Mouse (Mus musculus) right cerebral cortex, adult 2 months (tissue): ENCODE measurements at regions not wholly inside any gene's neighbourhood (a gene's known extent, or its start where the extent isn't known, plus 50 kb on each side); places are given as distances from the start of the nearest gene placed in this dataset.

ENCODE experiments used
- DNase-seq, 2 experiments: peaks; one replicate each; pipeline ENCODE4 v3.0.0; 2021 to 2022; ENCODE audit warnings: low spot score in 2 of 2

DNA sequence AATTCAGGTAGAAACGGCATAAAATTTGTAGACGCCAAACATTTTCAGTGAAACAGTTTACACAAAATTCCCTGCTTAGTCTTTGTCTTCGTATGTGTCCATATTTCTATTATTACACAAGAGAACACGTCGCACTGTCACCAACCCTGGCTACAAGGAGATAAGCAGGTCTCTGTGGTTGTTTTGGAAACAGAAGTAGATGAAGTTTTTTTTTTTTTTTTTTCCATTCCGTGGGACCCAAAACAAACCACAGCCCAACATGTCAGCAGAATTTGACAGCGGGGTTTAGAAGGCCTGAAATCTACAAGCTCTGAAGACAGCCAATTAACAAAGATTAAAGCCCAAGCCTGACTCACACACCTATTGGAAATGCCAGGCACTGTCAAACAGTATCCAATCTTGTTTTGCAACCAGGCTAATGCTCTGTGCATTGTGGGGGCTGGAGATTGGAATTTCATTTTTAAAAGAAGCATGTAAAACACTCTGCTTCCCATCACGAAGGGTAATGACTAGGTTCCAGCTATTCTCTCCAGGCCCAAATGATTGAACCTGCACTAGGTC, 428.5 kb upstream of the Btbd3 start:
- DNase-seq, result no peak

DNA sequence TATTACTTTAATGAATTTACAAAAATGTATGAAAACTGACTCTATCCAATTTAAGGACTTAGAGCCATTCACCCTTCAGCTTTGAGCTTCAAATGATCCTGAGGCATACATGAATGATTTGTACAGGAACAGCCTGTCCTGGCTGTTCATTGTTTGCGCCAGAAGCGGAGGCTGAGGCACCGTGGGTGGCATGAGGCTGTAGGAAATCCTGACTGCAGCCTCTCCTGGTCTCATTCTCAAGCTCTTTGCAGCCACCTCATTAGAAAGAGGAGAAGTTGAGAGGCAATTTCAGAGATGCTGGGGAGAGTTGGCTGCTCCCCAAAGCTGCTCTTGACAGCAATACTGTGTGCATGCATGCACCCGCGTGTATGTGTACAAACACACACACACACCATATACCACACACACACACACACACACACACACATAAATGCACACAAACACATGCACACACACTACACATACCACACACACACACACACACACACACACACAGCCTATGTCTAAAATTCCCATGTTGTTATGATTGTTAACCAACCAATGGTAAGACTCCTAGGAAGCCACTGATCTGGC, 434.9 kb upstream of the Btbd3 start:
- DNase-seq, result peak; percentile 41 to 50

DNA sequence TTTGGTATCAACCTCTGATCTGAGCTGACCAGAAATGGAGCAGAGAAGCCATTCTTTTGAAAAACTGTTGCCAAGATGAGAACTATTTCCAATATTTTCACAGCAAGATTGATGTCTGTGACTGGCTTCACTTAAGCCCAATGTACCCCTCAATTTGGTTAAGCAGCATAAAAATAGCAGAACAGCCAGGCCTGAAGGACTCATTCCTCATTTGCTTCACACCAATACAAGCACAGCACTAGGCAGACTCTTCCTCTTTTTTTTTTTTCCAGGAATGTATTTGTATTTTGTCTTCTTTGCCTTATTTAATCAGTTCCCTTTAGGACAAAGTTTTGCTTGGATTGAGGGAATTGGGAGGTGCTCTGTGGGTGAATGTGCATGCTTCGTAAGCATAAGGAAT, 441.4 kb upstream of the Btbd3 start:
- no peak for DNase-seq

DNA sequence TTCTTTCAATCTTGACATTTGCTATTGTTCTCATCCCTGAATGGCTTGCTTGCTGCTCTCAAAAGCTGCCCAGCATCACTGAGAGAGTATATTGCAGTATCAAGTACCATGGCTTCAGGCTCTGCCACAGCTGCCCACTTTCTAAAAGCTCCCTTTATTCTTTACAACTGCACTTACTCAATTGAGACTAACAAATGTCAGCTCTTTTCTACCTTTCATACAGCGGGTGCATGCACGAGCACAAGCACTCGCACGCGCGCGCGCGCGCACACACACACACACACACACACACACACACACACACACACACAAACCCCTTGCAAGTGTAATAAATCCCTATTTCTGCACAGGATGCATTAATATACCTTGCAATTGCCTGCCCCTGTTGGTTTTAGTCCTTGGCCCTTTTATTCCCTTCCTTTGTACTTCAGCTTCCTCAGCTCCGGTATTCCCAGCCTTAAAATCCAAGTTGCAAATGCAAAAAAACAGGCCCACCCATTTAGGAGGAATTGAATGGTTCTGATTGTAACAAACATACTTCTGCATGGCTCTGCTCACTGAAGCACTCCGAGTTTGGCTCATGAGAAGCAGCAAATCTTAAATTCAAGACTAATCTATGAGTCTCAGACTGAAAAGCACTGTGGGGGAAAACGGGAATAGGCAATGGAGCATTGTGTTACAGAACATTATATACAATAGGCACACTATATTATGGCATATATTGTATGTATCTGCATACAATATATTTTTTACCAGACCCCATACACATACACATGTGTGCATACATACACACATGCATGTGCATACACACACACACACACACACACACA, 447.7 kb upstream of the Btbd3 start:
- no peak for DNase-seq

DNA sequence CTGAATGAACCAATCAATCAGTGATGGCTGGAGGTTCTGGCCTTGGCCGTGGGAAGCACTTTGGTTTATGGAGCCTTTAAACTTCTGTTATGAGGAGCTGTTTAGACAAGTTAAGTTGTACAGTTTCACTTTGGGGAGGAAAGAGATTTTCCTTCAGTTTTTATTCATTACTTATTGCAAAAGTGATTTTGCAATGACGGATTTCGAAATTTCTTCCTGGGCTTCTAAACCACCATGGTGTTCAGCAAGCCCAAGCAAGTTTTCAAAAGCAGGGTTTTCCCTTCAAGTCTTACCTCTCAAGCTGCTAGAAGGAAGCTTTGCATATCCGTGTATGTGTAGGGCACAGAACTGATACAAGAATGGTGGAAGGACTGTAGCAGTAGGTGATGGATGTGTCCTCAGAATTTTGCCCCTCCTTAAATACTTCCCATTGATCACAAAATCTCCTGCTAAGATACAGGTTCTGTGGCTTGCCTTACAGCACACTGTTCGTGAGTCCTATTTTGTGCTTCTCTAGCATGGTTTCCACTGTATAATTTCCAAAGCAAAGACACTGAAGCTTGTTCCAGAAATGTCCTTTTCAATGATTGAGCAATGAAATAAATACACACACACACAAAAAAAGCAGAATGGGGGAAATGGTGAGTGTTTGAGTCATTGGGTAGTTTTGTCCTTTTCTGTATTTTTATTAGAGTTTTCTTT, 448.6 kb upstream of the Btbd3 start:
- no peak for DNase-seq

DNA sequence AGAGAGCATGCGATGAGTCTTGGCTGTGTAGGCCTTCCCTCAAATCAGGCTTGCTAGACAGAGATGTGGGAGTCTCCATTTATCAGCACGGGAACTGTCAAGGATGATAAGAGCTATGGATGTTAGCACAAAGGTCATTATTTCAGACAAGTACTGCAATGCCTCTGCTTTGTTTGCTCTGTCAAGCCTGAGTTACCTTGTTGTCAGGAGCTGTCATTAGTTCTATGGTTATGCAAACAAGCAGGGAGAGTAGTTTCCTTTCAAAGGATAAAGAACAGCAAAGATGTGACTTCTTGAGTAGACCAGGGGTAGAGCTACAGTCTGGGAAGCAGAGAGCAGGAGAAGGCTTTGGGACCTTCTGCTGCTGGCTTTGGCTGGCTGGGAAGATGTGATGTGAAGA, 461.5 kb upstream of the Btbd3 start:
- DNase-seq, result no peak

DNA sequence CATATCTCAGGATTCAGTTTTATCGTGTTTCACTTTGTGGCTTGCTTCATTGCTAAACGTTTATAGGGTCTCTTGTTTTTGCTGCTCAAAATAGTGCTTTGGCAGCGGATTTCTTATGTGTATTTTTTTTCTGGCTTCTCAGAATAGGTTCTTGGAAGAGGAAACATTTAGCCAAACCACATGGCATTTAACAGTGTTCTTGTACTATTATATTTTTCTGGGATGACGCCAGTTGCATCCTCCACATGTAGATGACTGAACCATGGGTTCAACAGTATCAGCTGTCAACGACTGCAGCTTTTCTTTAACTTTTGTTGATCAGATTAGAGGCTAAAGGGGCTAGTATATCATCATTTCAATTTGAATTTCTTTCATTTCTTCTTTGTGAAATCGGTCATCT, 472.3 kb upstream of the Btbd3 start:
- DNase-seq, result no peak

DNA sequence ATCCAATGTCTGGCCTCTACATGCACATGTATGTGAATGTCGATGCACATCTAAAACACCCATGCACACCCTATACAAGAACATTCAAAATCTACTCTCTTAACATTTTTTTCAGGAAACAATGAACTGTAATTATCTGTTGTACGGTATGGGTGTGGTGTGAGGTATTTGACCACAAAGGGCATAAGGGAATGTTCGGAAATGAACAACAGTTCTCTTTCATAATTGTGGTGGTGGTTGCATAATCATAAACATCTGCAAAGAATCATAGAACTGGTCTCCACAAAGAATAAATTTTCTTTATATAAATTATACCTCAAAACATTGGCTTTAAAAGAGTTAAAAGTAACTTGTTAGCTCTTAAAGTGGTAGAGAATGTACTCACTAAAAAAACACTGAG, 478.9 kb upstream of the Btbd3 start:
- DNase-seq, result no peak

DNA sequence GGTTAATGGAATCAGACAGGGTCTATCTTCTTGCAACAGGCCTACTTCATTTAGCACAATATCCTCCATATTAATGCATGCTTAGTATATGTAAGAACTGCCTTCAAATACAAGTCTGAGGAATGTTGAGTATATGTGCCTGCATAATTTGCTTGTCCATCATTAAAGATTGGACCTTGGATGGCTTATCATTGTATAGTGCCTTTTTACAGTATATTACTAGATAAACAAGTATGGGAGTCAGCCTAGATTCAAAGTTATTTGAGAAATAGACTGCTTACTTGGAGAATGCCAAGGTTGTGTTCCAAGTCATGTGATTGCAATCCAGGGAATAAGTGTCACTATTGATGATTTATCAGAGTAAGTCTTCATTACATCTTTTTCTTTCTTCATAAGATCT, 491.6 kb upstream of the Btbd3 start:
- DNase-seq, result no peak

DNA sequence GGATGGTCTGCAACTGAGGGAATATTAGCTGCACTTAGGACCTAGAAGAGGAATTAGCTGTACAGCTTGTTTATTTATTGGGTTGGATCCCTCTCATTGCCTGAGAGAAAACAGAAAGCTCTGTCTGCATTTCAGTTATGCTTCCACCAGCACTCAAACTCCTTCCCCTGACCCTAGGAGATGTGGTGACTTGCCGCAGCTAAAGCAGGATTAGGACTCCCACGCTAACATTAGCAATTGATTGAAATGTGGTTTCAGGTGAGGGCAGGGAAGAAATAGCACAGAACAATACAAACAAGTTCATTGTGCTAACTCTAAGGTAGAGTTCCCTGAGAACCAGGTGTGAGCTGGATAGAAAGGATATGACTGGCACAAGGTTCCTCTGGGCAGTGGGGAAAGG, 496.9 kb upstream of the Btbd3 start:
- DNase-seq, result no peak

DNA sequence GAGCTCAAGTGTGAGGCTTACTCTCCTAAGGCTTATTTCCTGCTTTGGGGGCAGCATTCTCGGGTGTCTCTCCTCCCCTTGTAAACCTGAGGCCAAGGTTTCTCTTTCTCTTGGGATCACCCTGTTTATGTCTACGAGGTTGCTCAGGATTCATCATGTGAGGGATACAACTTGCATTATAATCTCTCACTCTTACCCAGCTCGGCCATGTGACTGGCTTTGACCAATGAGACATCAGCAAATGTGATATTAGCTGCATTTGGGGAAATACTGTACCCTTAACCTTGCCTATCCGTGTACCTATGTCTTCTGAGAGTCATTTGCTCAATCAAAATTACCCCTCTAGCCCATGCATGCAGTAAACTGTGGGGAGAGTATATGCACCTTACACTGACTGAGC, 498.0 kb upstream of the Btbd3 start:
- DNase-seq, result no peak

DNA sequence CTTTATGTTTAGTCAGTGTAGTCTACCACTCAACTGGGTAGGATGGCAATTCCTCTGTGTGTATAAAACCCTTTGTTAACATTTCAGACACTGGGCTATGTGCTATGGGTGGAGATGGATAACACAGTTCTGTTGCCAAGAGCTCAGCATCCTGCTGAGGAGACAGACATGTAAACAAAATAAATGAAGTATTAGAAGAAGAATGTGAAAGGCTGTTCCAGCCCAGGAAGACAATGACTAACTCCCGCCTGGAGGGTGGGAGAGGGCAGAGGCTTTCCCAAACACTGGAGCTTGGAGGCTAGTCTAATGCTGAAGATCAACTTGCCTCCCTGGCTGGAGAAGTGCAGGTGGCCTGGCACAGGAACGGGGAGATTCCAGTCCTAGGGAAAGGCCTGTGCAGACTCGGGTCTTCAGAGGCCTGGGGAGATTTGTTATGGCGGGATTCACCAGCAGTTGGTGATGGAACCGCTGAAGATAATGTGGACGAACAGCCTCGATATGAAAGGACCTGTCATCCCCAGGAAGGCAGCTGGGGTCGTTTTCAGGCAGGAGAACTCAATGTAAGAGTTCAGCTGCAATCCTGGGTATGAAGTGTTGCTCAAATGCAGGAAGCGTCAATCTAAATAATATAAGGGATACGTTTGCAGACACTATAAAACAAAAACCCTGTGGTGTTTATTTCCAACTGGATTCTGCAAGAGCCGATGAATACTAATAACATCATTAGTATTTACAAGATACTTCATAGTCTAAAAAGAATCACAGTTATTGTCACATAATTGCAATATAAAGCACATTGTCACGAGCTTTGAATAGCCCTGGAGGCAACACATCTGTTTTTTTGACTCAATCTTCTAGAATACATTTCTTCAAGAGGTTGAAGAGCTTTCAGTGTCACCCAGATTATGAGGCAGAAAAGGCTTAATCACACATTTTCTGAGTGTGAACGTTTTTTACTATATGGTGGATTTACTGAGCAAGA, 498.8 kb upstream of the Btbd3 start:
- DNase-seq, result no peak

DNA sequence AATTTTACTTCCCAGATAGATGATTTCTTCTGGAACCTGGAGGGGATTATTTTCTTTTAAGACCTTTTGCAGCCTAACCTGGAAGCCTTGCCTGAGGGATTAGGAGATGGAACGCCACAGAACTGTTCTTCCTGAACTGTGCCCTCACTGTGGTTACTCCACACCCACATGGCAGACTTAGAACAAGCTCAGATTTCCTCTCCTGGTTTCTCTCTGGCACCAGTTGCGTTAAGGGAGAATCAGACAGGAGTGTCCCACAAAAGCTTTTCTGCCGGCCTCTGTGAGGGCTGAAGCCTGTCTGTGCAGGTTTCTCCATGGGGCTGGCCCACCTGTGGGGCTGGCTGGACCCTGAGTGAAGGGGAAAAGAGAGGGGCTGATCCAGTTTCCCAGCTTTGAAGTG, 500.1 kb upstream of the Btbd3 start:
- DNase-seq, result no peak

DNA sequence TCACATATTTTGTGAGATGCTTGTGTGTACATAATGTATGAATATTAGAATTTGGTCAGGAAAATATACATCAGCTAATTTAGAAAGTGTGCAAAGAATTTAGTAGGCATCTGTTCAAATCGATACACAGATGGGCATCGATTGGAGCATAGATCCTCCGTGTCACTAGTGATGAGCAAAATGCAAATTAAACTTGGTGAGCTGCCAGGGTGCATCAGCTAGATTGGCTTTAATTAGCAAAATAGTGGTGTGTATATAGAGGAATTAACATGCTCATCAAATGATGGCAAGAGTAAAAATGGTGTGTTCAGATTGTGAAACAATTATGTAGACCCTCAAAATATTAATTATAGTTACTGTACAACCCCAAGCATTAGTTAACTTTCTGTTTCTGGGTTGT, 501.9 kb upstream of the Btbd3 start:
- DNase-seq, result no peak

DNA sequence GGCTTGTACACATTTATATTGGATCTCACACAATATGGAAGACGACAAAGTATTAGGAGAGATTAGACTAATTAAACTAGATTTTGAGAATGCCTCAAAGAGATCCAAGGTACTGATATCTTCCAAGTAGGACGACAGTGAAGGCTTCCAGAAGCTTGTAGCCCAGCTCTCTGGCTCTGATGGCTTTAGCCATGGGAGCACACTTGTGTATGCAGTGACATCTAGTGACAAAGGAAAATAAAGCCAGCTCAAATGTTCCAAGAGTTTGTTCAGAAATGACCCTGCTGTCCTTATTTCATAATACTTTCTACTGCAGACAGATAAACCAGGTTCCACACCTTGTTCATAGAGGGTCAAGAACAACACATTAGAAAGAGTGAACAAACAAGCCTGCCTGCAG, 524.0 kb upstream of the Btbd3 start:
- peak; percentile 17 to 27 for DNase-seq

DNA sequence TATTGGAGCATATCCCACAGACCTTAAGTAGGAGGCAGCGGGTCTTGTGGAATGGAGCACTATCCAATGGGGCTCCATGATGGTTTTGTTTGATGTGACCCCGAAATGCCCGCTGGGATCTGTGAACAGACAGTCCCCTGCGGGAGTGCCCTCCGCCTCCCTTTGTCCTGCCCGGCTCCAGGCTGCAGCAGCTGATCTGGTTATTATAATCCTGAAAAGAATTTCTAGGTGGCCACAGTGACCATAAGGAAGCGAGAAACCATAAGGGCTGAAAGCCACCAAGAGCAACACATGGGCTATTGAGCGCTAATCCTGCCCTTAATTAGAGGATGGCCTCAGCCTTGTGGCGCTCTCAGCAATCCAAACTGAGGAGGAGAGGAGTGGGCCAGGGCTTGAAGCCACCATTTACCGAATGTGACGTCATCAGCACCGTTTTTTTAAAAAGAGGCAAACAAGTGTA, 525.9 kb upstream of the Btbd3 start:
- DNase-seq, result no peak

DNA sequence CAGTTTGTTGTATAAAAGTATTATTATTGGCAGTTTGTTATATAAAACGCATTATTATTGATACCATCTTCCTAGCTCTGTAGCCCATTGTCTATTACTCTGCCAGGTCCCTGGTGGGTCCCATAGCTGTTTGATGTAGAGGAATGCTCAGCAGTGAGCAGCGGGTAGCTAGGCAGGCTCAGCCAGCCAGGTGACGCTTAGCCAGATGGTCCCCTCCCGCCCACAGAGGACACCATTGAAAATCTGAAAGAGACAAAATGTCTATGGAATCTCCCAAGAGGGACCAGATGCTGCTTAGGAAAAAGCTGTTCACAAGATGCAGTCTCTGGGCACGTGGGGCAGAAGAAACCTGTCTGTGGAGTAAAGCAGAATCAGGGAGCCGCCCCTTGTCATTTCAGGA, 526.5 kb upstream of the Btbd3 start:
- DNase-seq, result peak; percentile 34 to 35

DNA sequence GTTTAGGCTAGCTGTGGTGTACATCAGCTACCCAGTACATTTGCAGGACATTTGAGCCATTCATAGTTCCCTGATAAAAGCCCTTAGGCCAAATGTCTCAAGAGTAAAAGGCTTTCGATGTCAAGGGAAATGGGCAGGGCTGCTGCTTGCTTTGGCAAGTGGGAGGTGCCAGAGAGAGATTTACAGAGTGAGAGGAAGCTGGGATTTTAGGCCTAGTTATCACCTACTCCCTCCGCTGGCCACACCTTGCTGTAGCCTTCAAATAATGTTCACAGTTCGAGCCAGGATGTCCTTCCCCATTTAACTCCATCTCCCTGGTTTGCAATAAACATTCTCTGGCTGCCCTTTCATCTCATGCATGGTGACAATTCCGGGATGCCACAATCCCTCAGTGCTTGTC, 527.2 kb upstream of the Btbd3 start:
- no peak for DNase-seq

DNA sequence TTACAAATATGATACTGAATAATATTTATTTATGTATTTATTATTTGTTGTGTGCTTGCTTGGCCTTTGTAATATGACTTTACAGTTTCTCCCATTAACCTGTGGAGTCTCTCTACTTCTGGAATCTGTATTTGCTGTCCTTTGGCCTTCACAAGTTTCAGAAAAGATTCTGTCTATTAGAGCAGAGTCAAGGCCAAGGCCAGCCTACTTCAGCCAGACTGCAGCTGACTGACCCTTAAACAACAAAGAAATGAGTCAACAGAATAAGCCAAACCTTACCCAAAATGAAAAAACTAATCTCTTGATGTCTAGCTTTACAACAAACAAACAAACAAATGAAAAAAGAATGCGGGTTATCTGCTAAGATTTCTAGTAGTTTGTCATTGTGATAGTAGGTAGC, 532.7 kb upstream of the Btbd3 start:
- DNase-seq, result no peak

DNA sequence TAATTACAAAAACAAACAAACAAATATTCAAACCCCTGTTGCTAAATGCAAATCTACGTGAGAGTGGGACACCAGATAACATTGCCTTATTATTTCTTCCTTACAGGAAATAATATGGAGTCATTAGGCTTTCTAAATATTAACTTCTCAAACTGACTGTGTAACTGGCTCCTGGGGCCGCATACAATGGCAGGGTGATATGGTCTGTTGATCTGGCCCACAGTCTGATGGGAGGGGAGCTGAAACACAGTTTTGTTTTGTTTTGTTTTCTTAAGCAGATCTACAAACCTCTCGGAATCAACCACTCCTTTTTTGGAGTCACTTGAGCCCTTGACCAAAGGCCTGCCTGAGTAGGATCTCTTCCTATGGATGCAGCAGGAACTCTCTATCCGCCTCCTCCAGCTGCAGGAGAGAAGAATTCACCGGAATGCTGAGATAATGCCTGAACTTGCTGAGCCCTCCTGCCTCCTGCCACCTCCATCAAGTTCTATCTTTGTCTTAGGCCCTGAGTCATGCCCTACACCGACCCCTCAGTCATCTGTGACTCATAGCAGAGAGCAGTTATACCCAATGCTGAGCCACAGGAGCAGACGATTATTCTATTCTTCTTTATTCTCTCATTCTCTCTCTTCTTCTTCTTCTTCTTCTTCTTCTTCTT, 534.5 kb upstream of the Btbd3 start:
- DNase-seq, result no peak

DNA sequence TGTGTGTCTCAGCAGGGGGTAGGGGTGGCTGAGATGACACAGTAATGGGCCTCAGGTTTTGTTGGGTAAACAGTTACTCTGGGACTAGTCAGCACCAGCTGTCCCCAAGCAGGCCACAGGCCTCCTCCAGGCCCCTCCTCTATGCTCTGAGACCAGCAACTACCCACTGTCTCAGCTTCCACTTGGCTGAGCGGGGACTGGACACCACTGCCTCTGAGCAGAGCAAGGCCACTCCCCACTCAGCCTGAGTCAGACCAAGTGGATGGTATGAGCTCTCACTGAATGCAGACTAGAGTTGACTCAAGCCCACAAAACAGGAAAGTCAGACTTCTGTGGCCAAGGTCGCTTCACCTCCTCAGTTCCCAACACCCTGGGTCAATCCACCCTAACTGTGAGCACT, 540.5 kb upstream of the Btbd3 start:
- DNase-seq, result no peak
